Mouse (Mus musculus) kidney, postnatal 4 days (tissue): ENCODE data around the gene Dusp14.

Experiments
- DNase-seq, 2 experiments: peaks; one replicate each; pipeline ENCODE4 v3.0.0; 2021; ENCODE audit warnings: mixed read lengths in 2 of 2

The Dusp14 gene

DNA sequence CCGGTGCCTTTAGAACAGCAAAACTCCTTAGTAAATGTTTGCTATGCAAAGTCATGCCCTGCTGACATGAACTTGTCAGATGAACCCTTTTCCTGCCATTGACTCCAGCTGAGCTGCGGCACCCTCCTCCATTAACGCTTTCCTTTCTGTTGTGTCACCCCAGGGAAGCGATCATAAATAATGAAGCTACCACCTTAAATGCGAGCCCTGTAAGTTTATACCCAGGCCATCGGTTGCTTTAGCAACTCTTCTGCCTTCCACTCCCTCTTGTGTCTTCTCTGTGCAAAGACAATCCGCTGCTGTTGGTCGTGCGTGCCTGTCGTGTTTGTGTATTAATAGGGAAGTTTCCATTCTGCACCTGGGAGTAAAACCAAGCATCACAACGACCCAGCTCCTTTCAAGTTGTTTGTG is 3.0 kb downstream of the Dusp14 start:
- peak; percentile 24 to 51 for DNase-seq

- no peak for DNase-seq
Measured at GRCm38 (mm10) chr11:84063631-84064209, 5.3 kb downstream of the Dusp14 start.

GRCm38 (mm10) chr11:84062805-84063204 is 6.3 kb downstream of the Dusp14 start:
- DNase-seq = peak; percentile 31 to 51

DNA sequence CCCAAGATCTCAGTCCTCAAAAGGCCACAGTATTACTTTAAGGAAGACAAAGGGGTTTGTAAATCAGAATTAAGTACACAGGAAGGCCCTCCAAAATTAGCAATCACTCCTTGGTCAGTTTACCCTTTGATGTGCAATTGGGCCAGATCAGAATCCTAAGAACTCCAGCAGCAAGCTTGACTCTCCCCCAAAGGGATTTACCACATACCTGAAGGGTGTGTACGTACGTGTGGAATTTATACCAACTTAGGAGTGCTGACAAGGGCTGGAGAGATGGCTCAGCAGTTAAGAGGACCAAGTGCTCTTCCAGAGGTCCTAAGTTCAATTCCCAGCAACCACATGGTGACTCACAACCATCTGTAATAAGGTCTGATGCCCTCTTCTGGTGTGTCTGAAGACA is 7.2 kb downstream of the Dusp14 start:
- DNase-seq = no peak

DNA sequence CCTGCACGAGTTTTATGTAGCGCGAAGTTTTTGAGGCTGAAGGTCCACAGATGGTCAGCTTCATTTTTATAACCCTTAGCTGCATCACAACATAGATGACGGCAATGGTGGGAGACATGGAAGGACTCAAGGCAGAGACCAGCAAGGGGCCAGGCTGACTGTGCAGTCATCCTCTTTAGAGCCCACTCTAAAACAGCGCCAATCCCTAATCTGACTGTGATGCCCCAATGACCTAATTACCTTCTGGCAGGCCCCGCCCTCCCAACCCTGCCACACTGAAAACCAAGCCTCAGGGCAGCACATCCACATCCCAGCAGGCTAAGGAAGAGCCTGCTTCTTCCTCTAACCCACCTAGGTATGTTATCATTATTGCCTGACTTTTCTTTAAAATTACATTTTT is 8.4 kb downstream of the Dusp14 start:
- DNase-seq = no peak

- no peak for DNase-seq
Measured at GRCm38 (mm10) chr11:84059784-84060183, 9.3 kb downstream of the Dusp14 start.

DNA sequence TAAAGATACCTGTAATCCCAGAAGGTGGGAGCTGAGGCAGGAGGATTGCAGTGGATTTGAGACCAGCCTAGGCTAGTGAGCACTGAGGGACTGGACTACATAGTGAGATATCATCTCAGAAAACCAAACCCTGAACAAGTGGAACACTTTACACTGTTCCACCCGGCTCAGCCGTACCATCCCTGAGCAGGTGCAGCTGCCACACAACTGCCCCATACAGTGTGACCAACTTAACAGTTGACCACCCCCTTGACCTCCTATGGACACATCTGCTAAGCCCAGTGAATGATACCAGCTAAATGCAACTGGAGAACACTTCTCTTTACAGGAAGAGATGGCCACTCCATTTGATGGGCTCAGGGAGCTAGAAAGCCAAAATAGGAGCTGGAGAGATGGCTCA is 11.6 kb downstream of the Dusp14 start:
- no peak for DNase-seq

GRCm38 (mm10) chr11:84053524-84054163 is 15.4 kb downstream of the Dusp14 start:
- no peak for DNase-seq

DNA sequence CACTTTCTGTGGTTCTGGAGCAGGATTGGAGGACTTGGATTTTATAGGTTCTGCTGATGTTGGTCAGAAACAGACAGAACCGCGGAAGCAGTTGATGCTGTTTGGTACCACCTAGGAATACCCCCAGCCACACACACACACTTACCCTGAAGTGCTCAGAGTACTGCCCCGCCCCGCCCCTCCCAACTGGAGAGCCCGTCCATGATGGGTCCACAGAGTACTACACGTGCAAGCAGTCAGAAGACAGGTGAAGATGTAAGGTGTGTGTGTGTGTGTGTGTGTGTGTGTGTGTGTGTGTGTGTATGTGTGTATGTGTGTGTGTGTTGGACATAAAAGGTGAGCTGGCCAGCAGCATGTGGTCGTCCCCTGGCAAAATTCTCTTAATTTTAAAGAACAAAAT is 16.0 kb downstream of the Dusp14 start:
- DNase-seq = no peak

DNA sequence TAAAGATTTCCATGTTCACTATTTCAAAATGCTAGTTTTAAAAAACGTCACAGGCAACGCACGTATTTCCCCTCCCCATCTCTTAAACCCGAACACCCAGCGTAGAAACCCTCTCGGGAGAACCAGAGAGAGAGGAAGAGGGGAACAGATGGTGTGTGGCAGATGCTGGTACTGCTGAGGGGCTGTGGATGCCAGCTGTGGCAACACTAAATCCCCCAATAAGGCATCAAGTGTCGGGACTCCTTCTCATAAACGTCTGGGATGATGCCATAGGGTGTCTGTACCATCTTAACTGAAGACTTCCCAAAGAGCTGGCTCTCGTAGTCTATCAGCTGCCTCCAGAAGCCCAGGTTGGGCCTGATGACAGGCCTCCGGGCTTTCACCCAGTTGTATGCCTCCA is 20.6 kb downstream of the Dusp14 start:
- no peak for DNase-seq

DNA sequence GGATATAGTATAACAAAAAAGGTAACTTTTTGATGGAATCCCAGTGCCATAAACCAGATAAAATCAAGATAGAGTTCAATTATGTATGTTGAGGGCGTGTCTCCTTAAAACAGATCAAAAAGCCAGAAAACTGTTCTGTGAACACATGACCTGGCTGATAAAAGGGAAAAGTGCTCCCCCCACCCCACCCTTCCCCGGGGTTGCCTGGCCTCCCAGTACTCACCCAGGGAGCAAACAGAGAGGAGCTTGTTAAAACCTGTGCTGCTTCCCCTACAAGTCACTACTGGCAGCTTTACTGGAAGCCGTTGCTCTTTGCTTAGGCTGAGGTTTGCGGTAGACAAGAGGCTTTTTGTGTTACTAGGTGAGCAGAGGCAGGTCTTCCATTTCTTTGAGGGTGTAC is 21.8 kb downstream of the Dusp14 start:
- no peak for DNase-seq

DNA sequence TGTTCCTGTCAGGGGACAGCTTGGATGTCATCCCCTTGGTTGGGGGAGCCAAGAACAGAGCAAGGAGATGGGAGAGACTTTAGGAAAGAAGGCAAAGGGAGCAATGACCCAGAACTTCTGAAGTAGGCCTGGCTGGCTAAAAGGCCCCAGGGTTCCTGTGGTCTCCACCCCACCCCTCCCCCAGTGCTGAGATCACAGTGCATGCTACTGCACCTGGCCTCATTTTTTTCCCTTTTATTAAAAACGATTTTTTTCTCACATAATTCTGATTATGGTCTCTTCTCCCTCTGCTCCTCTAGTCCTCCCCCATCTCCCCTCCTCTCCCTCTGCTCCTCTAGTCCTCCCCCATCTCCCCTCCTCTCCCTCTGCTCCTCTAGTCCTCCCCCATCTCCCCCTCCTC is 24.1 kb downstream of the Dusp14 start:
- DNase-seq = no peak

DNA sequence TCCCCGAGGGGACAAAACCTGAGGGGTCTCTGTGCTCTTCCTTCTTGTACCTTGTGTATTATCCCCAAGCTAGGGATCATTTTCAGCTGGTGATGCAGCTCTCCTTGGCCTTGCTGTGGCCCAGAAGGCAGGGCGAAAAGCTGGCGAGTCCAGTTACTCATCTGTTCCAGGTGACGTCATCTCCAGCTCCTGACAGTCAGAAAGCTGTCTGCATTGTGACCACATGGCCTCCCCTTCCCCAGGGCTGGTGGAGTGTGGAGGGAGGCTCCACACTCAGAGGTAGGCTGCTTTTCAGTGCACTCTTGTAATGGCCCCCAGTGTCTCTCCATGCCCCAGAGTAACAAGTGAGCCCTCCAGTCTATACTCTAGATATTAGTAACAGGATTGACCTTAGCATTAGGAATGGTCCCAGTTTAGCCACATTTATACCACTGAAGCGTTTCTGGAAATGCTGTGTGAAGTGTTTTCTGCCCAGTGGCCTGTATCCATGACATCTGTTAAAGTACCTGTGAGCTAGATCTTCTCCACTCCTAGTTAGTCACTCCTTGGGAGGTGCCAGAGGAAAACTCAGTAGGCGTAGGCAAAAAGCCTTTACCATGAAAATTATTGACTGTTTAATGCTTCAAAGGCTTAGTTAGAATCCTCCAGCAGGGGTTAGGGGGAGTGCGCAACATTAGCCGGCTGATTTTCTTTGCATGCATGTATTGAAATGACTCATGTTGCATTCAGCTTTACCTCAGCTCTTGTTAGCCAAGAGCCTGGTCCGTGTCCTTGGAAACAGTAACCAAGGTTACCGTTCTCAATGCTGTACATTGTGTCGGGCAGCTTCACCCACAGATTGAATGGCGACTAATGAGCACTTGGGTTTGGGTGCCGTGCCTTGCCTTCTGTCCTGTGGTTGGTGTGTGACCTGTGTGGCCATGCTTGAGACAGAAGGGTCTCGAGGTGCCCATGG is 26.0 kb downstream of the Dusp14 start:
- DNase-seq = peak; percentile 18 to 33

DNA sequence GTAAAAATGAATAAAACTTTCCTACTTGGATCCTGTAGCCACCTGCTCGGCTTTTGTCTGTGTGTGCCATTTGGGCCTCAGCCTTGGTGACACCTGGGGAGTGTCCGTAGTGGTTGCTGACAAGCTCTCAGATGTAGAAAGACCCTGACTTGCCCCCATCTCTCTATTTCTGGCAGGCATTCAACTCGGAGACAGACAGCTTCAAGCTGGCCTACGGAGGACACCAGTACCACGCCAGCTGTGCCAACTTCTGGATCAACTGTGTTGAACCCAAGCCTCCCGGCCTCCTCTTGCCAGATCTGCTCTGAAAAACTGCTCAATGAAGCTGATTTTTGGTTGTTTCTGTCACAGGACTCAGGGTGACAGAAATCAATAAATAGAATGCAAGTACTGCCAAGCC is 28.4 kb downstream of the Dusp14 start:
- no peak for DNase-seq

DNA sequence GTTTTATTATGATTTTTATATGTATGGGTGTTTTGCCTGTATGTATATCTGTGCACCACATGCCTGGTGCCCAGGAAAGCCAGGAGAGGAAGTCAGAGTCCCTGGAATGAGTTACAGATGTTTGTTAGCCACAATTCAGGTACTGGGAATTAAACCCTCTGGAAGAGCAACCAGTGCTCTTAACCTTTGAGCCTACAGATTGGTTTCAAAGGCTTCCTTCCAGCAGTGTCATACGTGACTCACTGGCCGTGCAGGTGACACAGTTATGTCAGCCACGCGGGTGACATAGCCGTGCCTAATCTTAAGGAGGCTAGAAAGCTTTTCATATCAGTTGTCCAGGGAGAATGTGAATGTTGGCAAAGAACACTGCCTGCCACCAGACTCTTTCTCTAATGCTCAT is 35.4 kb downstream of the Dusp14 start:
- no peak for DNase-seq

- no peak for DNase-seq
Measured at GRCm38 (mm10) chr11:84032559-84032958, 36.5 kb downstream of the Dusp14 start.

DNA sequence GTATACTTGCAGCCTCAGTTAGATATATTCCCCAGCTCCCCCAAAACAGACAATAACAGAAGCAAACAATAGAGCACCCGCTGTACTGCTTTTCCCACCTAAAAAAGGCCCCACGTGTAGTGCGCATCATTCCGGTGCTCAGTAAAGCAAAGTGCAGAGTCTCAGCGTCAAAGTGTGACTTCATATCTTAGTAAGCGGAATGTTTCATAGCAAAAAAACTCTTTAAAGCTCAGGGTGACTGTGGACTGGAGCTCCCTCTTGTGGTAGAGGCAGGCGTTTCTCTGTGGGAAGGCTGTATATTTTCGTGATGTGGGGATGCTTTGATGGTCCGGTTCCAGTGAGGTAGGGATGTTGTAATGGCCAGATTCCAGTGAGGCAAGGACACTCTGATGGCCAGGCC is 37.1 kb downstream of the Dusp14 start:
- DNase-seq = peak; percentile 67 to 72

DNA sequence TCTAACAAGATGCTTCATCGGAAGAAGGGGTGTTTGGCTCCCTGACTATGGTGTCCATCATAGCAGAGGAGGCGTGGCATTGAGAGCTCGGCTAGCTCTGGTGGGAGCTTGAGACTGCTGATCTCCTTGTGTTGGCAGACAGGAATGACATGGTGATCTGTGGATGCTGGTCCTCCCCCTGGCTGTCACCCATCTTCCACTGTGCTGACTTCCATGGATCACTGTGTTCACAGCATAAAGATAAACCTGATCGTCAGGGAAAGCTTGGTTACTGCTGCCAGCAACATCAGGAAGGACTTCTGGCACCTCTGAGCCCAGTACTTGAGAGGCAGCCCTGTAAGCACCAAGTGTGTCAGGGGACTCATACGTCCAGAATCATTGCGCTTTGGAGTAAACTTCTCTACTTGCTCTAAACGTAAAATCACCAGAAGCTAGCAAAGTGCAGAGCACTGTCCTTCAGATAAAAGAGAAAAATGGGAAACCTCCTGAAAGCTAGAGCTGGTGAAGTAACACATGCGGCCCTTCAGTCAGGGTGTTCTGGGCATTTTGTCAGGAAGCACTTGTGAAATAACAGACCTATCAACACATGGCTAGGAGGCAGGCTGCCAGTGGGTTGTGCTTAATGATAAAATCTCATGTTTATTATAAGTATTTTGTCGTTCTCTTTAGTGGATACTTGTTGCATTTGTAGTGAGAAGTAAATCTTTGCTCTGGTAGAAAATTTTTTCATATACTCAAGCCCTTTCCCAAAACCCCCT is 40.6 kb downstream of the Dusp14 start:
- DNase-seq = peak in 1 of 2 experiments; percentile 20

GRCm38 (mm10) chr11:84027231-84027630 is 41.8 kb downstream of the Dusp14 start:
- no peak for DNase-seq

DNA sequence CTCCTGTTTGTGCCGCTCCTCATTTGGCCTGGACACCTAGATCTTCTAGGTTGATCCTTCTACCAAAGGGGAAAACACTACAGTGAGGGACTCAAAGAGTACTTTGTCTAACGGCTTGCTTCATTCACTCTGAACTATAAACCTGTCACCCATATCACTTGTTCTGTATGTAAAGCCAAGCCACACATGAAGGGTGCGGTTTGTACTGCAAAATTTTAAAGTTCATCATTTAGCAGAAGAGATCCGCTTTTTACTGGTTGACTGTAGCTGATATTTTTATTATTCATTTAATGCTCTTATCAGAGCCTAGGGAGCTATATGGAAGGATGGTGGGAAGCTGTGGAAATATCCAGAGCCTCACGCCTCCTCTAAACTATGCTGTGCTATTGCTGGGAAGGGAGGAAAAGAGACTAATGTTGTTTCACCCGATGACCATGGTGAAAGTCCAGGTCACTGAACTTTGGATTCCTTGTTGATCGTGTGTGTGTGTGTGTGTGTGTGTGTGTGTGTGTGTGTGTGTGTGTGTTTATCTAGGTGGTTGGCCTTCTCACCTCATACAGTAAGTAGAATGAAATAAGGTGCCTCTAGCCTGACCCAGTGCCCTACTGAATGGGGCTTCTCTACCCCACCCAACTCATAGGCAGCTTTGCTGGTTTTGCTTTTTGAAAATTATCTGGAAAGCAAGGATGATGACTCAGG is 52.1 kb downstream of the Dusp14 start:
- no peak for DNase-seq

DNA sequence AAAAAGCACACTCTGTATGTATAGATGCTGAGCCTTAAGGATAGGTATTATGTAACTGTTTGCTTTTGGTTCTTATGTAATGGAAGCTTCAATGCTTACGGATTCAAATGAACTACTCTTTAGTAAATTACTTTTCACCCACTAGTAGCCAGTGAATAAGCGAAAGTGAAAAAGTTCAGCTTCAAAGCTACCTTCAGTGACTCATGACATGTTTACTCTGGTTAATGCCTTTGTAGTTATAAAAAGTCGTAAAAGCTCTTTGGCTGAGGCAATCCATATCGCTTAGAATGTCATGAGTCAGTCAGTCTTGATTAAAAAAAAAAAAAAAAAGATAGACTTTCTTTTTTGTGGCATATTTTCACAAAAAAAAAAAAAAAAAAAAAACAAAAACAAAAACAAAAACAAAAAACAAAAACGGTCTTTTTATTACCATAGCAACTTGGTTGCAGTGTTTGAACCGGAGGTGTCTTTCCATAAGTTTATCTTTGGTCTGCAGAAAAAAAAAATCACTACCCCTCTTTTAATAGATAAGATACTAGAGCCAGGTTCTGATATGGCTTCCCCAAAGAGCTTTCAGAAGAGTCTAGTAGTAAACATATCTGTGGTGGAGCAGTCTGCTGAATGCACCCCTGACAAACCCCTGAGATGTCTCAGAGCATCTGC is 52.8 kb downstream of the Dusp14 start:
- no peak for DNase-seq

GRCm38 (mm10) chr11:84013105-84013504 is 56.0 kb downstream of the Dusp14 start:
- DNase-seq = no peak
